Mouse (Mus musculus) T-helper 17 cell (primary cell): ENCODE results near the gene Ms4a4c.
"Not testable (repeated sequence)": the region's sequence is repeated elsewhere in the genome, so short reads cannot be mapped to it uniquely, and the experiment has no call there.

Experiments
- in situ Hi-C, 2 experiments: fragments of 300-600 bp; cut with MboI, MseI; formaldehyde crosslinking; loops; 1 replicate in 1 of 2; 2 replicates in 1 of 2; pipeline ENCODE4 v1.15.1; 2025; ENCODE audit warnings: high pct_unique_total_duplicates in 2 of 2

Ms4a4c gene

GRCm38 (mm10) chr19:11404527-11404926 lies at the start of gene Ms4a4c:
Gene Ms4a4c, plus strand, starts transcription at chr19:11404770.
- in situ Hi-C loops, result loop anchor here in 1 of 2 experiments (5.0 kb wide), 2 partner anchors 33 to 52 kb away; no protein-coding TSS in a partner anchor

- in situ Hi-C loops, result loop anchor here in 1 of 2 experiments (5.0 kb wide), 1 partner anchor 167 kb away; no protein-coding TSS in a partner anchor
Observed at GRCm38 (mm10) chr19:11355730-11356129, 48.8 kb upstream of the Ms4a4c start.

GRCm38 (mm10) chr19:11360106-11360505 lies 44.5 kb upstream of the Ms4a4c start:
- in situ Hi-C loops, result loop anchor here in 1 of 2 experiments (5.0 kb wide), 1 partner anchor 132 kb away; no protein-coding TSS in a partner anchor

GRCm38 (mm10) chr19:11362002-11362401 lies 42.6 kb upstream of the Ms4a4c start:
- in situ Hi-C loops, result loop anchor here in 1 of 2 experiments (5.0 kb wide), 1 partner anchor 130 kb away; no protein-coding TSS in a partner anchor

- in situ Hi-C loops, result no loop called here
Observed at GRCm38 (mm10) chr19:11368310-11368709, 36.3 kb upstream of the Ms4a4c start.

- in situ Hi-C loops, result loop anchor here in 1 of 2 experiments (5.0 kb wide), 1 partner anchor 91 kb away; no protein-coding TSS in a partner anchor
Observed at GRCm38 (mm10) chr19:11371181-11371580, 33.4 kb upstream of the Ms4a4c start.

- in situ Hi-C loops, result no loop called here
Observed at GRCm38 (mm10) chr19:11375273-11375672, 29.3 kb upstream of the Ms4a4c start, which contains the start of gene Ms4a4a. Gene Ms4a4a, plus strand, starts transcription at chr19:11375523.

- in situ Hi-C loops, result no loop called here
Observed at GRCm38 (mm10) chr19:11376399-11376798, 28.2 kb upstream of the Ms4a4c start.

- in situ Hi-C loops, result no loop called here
Observed at GRCm38 (mm10) chr19:11387109-11387508, 17.5 kb upstream of the Ms4a4c start.

- in situ Hi-C loops, result no loop called here
Observed at GRCm38 (mm10) chr19:11387685-11388084, 16.9 kb upstream of the Ms4a4c start.

- in situ Hi-C loops, result no loop called here
Observed at GRCm38 (mm10) chr19:11388949-11389348, 15.6 kb upstream of the Ms4a4c start.

- in situ Hi-C loops, result no loop called here
Observed at GRCm38 (mm10) chr19:11395769-11396168, 8.8 kb upstream of the Ms4a4c start.

- in situ Hi-C loops, result no loop called here
Observed at GRCm38 (mm10) chr19:11407428-11407827, 2.9 kb downstream of the Ms4a4c start.

GRCm38 (mm10) chr19:11408591-11408990 lies 4.0 kb downstream of the Ms4a4c start:
- in situ Hi-C loops, result no loop called here

- in situ Hi-C loops, result no loop called here
Observed at GRCm38 (mm10) chr19:11411640-11412039, 7.1 kb downstream of the Ms4a4c start.

GRCm38 (mm10) chr19:11414084-11414483 lies 9.5 kb downstream of the Ms4a4c start:
- in situ Hi-C loops, result no loop called here

GRCm38 (mm10) chr19:11415581-11415980 lies 11.0 kb downstream of the Ms4a4c start:
- in situ Hi-C loops, result loop anchor here (5.0 kb wide), 1 partner anchor 42 kb away; no protein-coding TSS in a partner anchor

- in situ Hi-C loops, result loop anchor here (5.0 kb wide), 1 partner anchor 38 kb away; no protein-coding TSS in a partner anchor
Observed at GRCm38 (mm10) chr19:11418865-11419264, 14.3 kb downstream of the Ms4a4c start.

GRCm38 (mm10) chr19:11431209-11431608 lies 26.6 kb downstream of the Ms4a4c start:
- in situ Hi-C loops, result not testable (repeated sequence)

- in situ Hi-C loops, result loop anchor here (5.0 kb wide), 2 partner anchors 33 to 37 kb away; partner anchors contain the start of gene Ms4a4c (in 1 of the 2)
Observed at GRCm38 (mm10) chr19:11435058-11435834, 30.7 kb downstream of the Ms4a4c start.

- in situ Hi-C loops, result no loop called here
Observed at GRCm38 (mm10) chr19:11443338-11443737, 38.8 kb downstream of the Ms4a4c start, which contains the start of gene Ms4a4b. Gene Ms4a4b, plus strand, starts transcription at chr19:11443553.

GRCm38 (mm10) chr19:11443964-11444363 lies 39.4 kb downstream of the Ms4a4c start:
- in situ Hi-C loops, result no loop called here

- in situ Hi-C loops, result no loop called here
Observed at GRCm38 (mm10) chr19:11447238-11447637, 42.7 kb downstream of the Ms4a4c start.
